Mouse (Mus musculus) forebrain, embryonic 10.5 days (tissue): Measurements from ENCODE around the gene Col11a2. TPM values are rescaled to one million over a fixed set of nuclear protein-coding genes. Genes with fewer than 3 reads are reported as not detected.
"Not testable (repeated sequence)": the region's sequence is repeated elsewhere in the genome, so short reads cannot be mapped to it uniquely, and the experiment has no call there.

Experiments
- DNase-seq: peaks from one replicate; pipeline ENCODE4 v3.0.0-alpha.2; 2017; ENCODE audit warnings: low spot score; ENCODE audit errors: extremely low spot score
- H3K27ac ChIP-seq: fragments of 300-500 bp; sonication (generic); 2 replicates; pipeline ENCODE4 v1.5.1; 2016; ENCODE audit warnings: mild to moderate bottlenecking
- H3K27me3 ChIP-seq: fragments of 300-500 bp; sonication (generic); 2 replicates; pipeline ENCODE4 v1.6.1; 2016; ENCODE audit warnings: mild to moderate bottlenecking; ENCODE audit not compliant: poor library complexity, severe bottlenecking
- H3K36me3 ChIP-seq: fragments of 300-500 bp; sonication (generic); replicated peaks from 2 replicates; pipeline ENCODE4 v1.6.1; 2016; ENCODE audit warnings: mild to moderate bottlenecking, moderate library complexity
- H3K4me1 ChIP-seq: fragments of 300-500 bp; sonication (generic); 2 replicates; pipeline ENCODE4 v1.6.1; 2016
- H3K4me3 ChIP-seq: fragments of 300-500 bp; sonication (generic); 2 replicates; pipeline ENCODE4 v1.5.1; 2016; ENCODE audit warnings: mild to moderate bottlenecking, moderate library complexity
- H3K9me3 ChIP-seq: fragments of 300-500 bp; sonication (generic); 2 replicates; pipeline ENCODE4 v1.6.1; 2016; ENCODE audit warnings: mild to moderate bottlenecking, moderate library complexity
- WGBS: fragments of 180-500 bp; shearing (Covaris S2); methylation state at CpG from one replicate; pipeline ENCODE4 v1.1.7; 2016; 5-methylcytosine and 5-hydroxymethylcytosine counted together
- polyA plus RNA-seq: library from polyadenylated mRNA; unstranded; fragments of >200 nt; fragmentation: Nextera tagmentation; extraction: Ambion mirVana; gene quantifications from 2 replicates; pipeline ENCODE4 v1.2.1, GENCODE M21; 2016

The Col11a2 gene
- 0.74 and 0.75 TPM in 2 replicates for polyA plus RNA-seq

GRCm38 (mm10) chr17:34038878-34039561 lies at the start of gene Col11a2:
Gene Col11a2 (plus strand): TSS chr17:34039437.
- Histone ChIP-seq H3K27me3 (peaks cover 56% of the 10 kb centered on the region), H3K4me1 (peaks cover 63% of the 10 kb centered on the region), H3K27ac (peak within 1 kb of the TSS; percentile 66), H3K9me3 (no peaks in the 10 kb centered on the region), H3K4me3 (peak within 1 kb of the TSS; percentile 44), H3K36me3 (peaks cover 43% of the 10 kb centered on the region)
- WGBS: 13% methylated on average over 28 of the region's 28 CpGs
- no peak for DNase-seq

- whole genome bisulfite sequencing: 31% methylated on average over 10 of the region's 10 CpGs
- H3K36me3 ChIP-seq: no peaks in the 10 kb centered on the region
Observed at GRCm38 (mm10) chr17:33991788-33992664, 47.2 kb upstream of the Col11a2 start.

GRCm38 (mm10) chr17:33994959-33995358 lies 44.3 kb upstream of the Col11a2 start:
- no peak for DNase-seq
- Histone ChIP-seq H3K9me3 (no peaks in the 10 kb centered on the region), H3K4me3 (no peak overlapping the region), H3K27me3 (peaks cover 31% of the 10 kb centered on the region), H3K36me3 (no peaks in the 10 kb centered on the region), H3K4me1 (peaks cover 9% of the 10 kb centered on the region), H3K27ac (no peak overlapping the region)
- 92% methylated on average over 8 of the region's 8 CpGs for WGBS

More at GRCm38 (mm10) chr17:33991788-33992664, 47.2 kb upstream of the Col11a2 start:
- no peak overlapping the region for H3K27ac ChIP-seq
- no peaks in the 10 kb centered on the region for H3K9me3 ChIP-seq
- H3K4me3 ChIP-seq: no peak overlapping the region; the same call in 1 of the 2 replicates
- H3K4me1 ChIP-seq: no peaks in the 10 kb centered on the region
- H3K27me3 ChIP-seq: peaks cover 11% of the 10 kb centered on the region
- DNase-seq: peak; percentile 76

GRCm38 (mm10) chr17:33995651-33996050 lies 43.6 kb upstream of the Col11a2 start:
- Histone ChIP-seq H3K9me3 (no peaks in the 10 kb centered on the region), H3K4me3 (no peak overlapping the region), H3K27me3 (peaks cover 38% of the 10 kb centered on the region), H3K27ac (no peak overlapping the region), H3K36me3 (no peaks in the 10 kb centered on the region), H3K4me1 (peaks cover 16% of the 10 kb centered on the region)
- 76% methylated on average over 3 of the region's 3 CpGs for WGBS
- DNase-seq: no peak

- not testable (repeated sequence) for H3K36me3 ChIP-seq, H3K9me3 ChIP-seq, DNase-seq, H3K4me3 ChIP-seq, H3K27ac ChIP-seq
- Histone ChIP-seq H3K27me3 (peaks cover 52% of the 10 kb centered on the region), H3K4me1 (peaks cover 17% of the 10 kb centered on the region)
- 98% methylated on average over 2 of the region's 2 CpGs for WGBS
Observed at GRCm38 (mm10) chr17:33997025-33997424, 42.2 kb upstream of the Col11a2 start.

GRCm38 (mm10) chr17:33998697-33999096 lies 40.5 kb upstream of the Col11a2 start:
- H3K27me3 ChIP-seq: peaks cover 55% of the 10 kb centered on the region
- not testable (repeated sequence) for DNase-seq
- WGBS: 71% methylated on average over 5 of the region's 5 CpGs

GRCm38 (mm10) chr17:33999341-34000149 lies 39.7 kb upstream of the Col11a2 start:
- no peak for DNase-seq
- Histone ChIP-seq H3K4me1 (peaks cover 20% of the 10 kb centered on the region), H3K9me3 (no peaks in the 10 kb centered on the region), H3K27ac (peak overlapping the region; percentile 82), H3K4me3 (peak overlapping the region; percentile 73), H3K27me3 (peaks cover 55% of the 10 kb centered on the region), H3K36me3 (no peaks in the 10 kb centered on the region)
- WGBS: 2% methylated on average over 87 of the region's 87 CpGs

More at GRCm38 (mm10) chr17:33998697-33999096, 40.5 kb upstream of the Col11a2 start:
- not testable (repeated sequence) for H3K9me3 ChIP-seq, H3K36me3 ChIP-seq, H3K27ac ChIP-seq
- H3K4me3 ChIP-seq: 0 out of 2 replicates have a peak overlapping the region, but pooled peaks have one; percentile 73
- peaks cover 20% of the 10 kb centered on the region for H3K4me1 ChIP-seq

GRCm38 (mm10) chr17:34000150-34000537 lies 39.1 kb upstream of the Col11a2 start, which contains the start of gene H2-K1:
Gene H2-K1 (minus strand): TSS chr17:34000347.
- peaks cover 20% of the 10 kb centered on the region for H3K4me1 ChIP-seq
- H3K4me3 ChIP-seq: peak within 1 kb of the TSS; percentile 73
- peak within 1 kb of the TSS; percentile 82 for H3K27ac ChIP-seq
- H3K9me3 ChIP-seq: no peaks in the 10 kb centered on the region
- H3K36me3 ChIP-seq: no peaks in the 10 kb centered on the region
- WGBS: under 1% methylated on average over 30 of the region's 30 CpGs
- H3K27me3 ChIP-seq: peaks cover 55% of the 10 kb centered on the region
- peak; percentile 75 for DNase-seq

- H3K4me1 ChIP-seq: peaks cover 20% of the 10 kb centered on the region
- not testable (repeated sequence) for H3K27ac ChIP-seq, H3K9me3 ChIP-seq, H3K36me3 ChIP-seq, DNase-seq
- peak overlapping the region; percentile 73; the same call in 1 of the 2 replicates for H3K4me3 ChIP-seq
- WGBS: 60% methylated on average over 2 of the region's 2 CpGs
- peaks cover 55% of the 10 kb centered on the region for H3K27me3 ChIP-seq
Observed at GRCm38 (mm10) chr17:34000796-34001195, 38.4 kb upstream of the Col11a2 start.

GRCm38 (mm10) chr17:34003426-34003825 lies 35.8 kb upstream of the Col11a2 start:
- 3% methylated on average over 5 of the region's 5 CpGs for WGBS

GRCm38 (mm10) chr17:34006570-34006969 lies 32.7 kb upstream of the Col11a2 start:
- peaks cover 4% of the 10 kb centered on the region; the same call in 1 of the 2 replicates for H3K4me1 ChIP-seq
- peaks cover 8% of the 10 kb centered on the region for H3K27me3 ChIP-seq
- DNase-seq: no peak
- no peak overlapping the region for H3K27ac ChIP-seq
- no peaks in the 10 kb centered on the region for H3K36me3 ChIP-seq
- 64% methylated on average over 2 of the region's 2 CpGs for WGBS
- H3K9me3 ChIP-seq: no peaks in the 10 kb centered on the region; the same call in 1 of the 2 replicates
- no peak overlapping the region for H3K4me3 ChIP-seq

More at GRCm38 (mm10) chr17:34003426-34003825, 35.8 kb upstream of the Col11a2 start:
- H3K27ac ChIP-seq: no peak overlapping the region
- H3K9me3 ChIP-seq: no peaks in the 10 kb centered on the region
- no peaks in the 10 kb centered on the region for H3K36me3 ChIP-seq
- no peak overlapping the region for H3K4me3 ChIP-seq
- peak; percentile 66 for DNase-seq
- peaks cover 20% of the 10 kb centered on the region for H3K4me1 ChIP-seq
- peaks cover 39% of the 10 kb centered on the region for H3K27me3 ChIP-seq

- Histone ChIP-seq H3K36me3 (peaks cover 22% of the 10 kb centered on the region), H3K4me3 (no peak overlapping the region), H3K27ac (no peak overlapping the region), H3K9me3 (peaks cover 8% of the 10 kb centered on the region; the same call in 1 of the 2 replicates), H3K27me3 (no peaks in the 10 kb centered on the region), H3K4me1 (no peaks in the 10 kb centered on the region)
- 78% methylated on average over 5 of the region's 5 CpGs for WGBS
- DNase-seq: no peak
Observed at GRCm38 (mm10) chr17:34010156-34010555, 29.1 kb upstream of the Col11a2 start.
